Mouse (Mus musculus) right cerebral cortex, adult 2 months (tissue): Measurements from ENCODE around the gene Apol6.

Experiments used
- DNase-seq, 2 experiments: peaks; one replicate each; pipeline ENCODE4 v3.0.0; 2021 to 2022; ENCODE audit warnings: low spot score in 2 of 2

The Apol6 gene

GRCm38 (mm10) chr15:77070745-77071268 lies 26.3 kb downstream of the Apol6 start:
- no peak for DNase-seq

DNA sequence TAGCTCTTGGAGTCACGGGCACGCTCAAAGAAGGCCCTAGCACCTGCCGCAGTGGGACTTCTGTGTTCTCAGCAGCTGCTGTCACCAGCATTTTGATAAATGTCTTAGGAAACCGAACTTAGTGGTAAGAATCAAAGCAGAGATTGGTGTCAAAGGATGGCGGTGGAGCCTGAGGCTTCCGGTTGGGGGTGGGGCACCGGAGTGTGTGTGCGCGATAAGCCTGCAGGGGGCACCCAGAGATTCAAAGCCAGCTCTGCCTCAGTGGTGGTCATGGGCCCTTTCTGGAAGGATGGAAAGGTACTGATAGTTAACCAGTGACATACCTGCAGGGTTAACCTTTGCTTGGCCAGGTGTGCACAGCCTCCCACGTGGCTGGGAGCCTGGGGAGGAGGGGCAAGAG lies 27.0 kb downstream of the Apol6 start:
- no peak for DNase-seq

DNA sequence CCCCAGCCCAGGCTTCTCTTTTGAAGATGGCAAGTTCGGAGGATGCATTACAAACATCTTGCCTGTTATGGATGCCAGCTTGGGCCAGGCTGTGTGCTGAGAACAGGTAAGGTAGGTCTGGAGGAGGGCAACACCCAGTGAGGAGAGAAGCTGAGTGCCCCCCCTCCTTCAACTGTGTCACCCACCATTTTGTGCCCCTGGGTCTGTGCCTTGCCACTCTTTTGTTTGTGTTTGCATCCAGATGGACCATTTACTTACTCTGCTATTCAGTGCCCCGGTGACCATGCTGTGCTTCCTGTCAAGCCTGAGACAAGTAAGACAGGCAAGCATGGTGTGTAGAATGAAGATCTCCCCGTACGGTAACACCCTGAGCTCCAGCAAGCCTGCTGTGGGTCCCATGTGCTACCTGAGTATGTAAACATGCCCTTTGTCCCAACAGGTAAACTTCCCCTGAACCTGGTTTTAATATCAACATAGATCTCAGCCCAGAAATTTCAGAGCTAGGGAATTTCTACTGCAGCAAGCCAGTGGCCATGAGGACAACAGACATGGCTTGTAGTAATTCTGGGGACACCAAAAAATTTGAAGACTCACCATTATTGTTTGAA lies 28.1 kb downstream of the Apol6 start:
- no peak for DNase-seq

DNA sequence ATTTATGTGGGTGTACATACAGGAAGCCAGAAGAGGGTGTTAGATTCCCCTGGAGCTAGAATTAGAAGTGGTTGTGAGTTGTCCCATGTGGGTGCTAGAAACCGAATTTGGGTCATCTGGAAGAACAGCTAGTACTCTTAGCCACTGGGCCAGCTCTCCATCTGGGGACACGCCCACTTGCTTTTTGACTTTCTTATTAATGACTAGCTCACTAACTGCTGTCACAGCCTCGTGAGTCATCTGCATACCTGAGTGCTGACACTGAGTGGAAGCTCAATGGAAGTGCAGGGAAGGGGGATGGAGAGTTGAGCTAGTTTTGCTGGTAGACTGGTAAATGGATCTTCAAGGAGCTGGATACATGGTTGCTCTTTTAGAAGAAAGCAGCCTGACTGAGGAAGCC lies 32.0 kb downstream of the Apol6 start:
- DNase-seq: peak in 1 of 2 experiments; percentile 55

- DNase-seq: no peak
These were observed 33.4 kb downstream of the Apol6 start for GRCm38 (mm10) chr15:77077906-77078305.

DNA sequence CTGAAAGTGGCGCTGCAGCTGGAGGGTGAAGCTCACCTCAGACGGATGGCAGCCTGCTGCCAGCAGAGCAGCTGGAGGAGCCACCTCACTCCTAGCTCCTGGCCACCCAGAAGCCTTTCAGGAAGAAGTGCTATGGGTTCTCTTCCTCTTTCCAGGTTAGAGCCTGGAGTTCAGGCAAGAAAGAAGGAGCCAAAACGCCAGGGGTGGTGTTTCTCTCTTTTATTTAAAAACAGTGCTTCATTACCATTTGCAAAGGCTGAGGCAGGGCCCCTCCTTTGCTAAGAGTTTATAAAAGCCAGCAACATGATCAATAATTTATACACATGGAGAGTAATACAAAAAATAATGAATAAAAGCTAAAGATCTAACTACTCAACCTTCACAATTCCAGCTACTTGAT lies 34.3 kb downstream of the Apol6 start:
- no peak for DNase-seq

DNA sequence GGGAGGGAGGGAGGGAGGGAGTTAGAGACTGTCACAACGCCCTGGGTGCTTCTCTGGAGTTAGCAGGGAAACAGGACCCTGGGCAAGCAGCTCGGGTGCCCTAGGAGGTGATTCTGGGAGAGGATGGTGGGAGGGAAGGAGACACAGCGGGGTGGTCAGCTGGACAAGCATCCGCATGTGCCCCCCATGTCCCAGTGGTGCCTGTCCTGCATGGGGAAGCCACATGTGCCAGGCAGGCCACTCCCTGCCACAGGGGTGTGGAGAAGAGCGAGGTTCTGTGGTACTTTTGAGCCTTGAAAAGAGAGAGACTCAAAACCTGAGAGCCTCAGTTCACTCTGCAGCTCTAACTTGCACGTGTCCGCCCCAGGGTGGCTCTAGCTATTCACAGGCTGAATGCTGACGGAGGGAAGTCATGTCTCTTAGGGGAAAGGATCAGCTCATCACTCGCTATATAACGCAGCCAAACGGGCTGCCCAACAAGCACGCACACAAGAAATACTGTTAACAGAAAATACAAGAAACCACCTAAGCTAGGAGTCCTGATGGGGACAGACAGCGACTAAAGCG lies 34.8 kb downstream of the Apol6 start:
- DNase-seq: no peak

DNA sequence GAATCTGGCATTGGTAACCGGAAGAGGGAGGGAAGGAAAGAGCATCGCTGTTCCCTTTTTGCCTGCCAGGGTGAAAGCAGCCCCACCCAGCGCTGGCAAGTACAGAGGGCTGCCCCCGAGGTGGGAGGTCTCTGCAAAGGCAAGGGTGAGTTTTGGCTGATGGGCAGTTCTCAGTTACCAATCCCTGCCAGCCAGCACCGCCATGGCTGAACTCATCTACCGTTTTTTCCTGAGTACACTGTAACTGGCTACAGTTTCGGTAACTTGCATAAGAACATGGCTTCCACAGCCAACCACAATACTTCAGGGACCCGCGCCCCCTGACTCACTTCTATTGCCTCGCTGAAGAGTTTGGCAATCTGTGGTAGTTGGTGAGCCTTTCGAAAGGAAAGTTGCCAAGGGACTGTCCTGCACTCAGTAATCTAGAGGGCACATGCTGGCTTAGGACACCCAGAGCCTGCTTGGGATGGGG lies 35.4 kb downstream of the Apol6 start:
- DNase-seq: no peak

- DNase-seq: no peak
These were observed 36.2 kb downstream of the Apol6 start for GRCm38 (mm10) chr15:77080684-77081254.

DNA sequence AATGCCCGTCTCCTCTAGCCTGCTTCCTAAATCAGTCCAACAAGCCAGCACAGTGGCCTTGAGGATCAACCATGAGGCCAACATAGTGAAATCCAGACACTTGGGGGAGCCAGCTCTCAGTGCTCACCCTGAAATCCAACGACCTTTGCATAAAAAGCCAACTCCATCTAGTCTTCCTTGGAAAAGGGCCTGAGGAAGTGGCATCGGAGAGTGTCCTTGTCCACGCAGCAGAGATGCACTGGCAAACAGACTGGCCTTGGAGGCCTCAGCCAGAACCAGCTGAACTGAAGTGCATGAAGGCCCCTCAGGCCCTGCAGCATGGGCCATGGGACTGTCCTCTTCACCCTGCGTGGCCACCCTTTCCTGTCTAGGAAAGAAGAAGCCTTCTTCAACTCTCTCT lies 36.9 kb downstream of the Apol6 start:
- DNase-seq: no peak

DNA sequence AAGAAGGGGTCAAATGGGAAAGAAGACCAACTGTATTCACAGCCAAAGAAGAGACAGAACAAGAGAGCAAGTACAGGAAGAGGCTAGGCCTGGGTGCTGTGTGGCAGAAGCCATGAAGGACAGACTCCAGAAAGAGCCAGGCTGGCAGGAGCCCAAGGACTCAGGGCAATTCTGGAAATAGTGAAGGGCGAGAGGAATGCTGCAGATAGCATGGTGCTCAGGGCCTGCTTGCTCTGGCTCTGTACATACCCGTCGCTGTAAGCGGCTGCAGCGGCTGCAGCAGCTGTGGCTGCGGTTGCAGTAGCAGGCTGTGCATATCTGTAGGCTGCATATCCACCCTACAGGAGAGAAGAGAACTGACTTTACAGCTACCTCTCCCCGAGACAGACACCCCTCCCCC lies 41.3 kb downstream of the Apol6 start:
- no peak for DNase-seq

GRCm38 (mm10) chr15:77086488-77086887 lies 42.0 kb downstream of the Apol6 start:
- DNase-seq: no peak

DNA sequence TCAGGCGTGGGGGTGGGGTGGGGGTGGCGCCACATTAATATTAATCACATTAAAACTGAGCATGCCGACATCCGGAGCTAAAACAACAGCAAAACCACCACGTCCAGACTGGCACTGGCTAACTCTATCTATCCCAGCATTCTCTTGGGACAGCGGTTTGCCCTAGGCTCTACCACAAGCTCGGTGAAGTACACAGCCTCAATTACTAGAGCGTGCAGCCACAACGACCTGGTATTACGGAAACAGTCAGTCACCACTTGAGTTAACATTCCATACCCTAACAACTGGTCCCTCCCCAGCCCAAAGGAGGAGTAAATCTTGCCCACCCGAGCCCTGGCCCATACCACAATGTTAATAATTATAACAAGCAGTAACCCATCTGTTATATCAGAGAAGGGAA lies 44.7 kb downstream of the Apol6 start:
- DNase-seq: no peak

- no peak for DNase-seq
These were observed 46.0 kb downstream of the Apol6 start for GRCm38 (mm10) chr15:77090531-77090930.

- no peak for DNase-seq
These were observed 46.9 kb downstream of the Apol6 start for GRCm38 (mm10) chr15:77091394-77091793.

DNA sequence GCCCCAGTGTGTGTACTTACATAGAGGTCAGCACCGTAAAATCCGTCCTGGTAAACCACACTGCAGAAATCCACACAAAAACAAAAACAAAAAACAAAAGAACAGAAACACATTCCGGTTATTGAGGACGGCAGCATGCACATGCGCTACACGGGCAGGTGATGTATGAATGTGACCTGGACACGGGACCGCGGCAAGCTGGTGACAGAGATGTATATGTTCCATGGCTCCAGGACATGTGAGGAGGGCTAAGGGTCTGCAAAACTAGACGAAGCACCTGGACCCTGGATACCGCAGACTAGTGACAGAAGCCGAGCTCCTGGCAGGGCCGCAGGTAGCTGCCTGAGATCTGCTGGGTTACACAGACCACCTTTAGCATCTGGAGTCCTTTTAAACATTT lies 49.9 kb downstream of the Apol6 start:
- no peak for DNase-seq

DNA sequence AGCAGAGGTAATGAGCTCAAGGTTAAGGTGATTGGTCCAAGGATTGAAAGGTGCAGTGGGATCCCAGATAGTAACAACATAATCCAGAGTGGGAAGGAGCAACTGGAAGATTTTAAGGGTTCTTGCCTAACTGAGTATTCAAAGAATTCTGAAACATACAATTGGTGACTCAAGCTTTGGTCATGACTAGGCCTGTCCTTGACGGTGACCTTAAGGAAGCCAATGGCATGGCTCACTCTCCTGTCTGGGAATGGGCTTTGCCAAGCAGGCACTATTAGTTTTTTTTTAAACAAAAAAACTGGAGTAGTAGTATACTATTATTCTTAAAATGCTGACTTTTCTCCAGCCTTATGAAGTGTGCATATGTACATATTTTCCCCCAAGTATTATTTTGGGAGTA lies 50.7 kb downstream of the Apol6 start:
- no peak for DNase-seq

- no peak for DNase-seq
These were observed 52.8 kb downstream of the Apol6 start for GRCm38 (mm10) chr15:77097358-77097757.

GRCm38 (mm10) chr15:77099756-77100155 lies 55.2 kb downstream of the Apol6 start:
- DNase-seq: no peak

- no peak for DNase-seq
These were observed 58.2 kb downstream of the Apol6 start for GRCm38 (mm10) chr15:77102685-77103084.

- DNase-seq: peak; percentile 34 to 35
These were observed 60.0 kb downstream of the Apol6 start for GRCm38 (mm10) chr15:77104349-77105158.

DNA sequence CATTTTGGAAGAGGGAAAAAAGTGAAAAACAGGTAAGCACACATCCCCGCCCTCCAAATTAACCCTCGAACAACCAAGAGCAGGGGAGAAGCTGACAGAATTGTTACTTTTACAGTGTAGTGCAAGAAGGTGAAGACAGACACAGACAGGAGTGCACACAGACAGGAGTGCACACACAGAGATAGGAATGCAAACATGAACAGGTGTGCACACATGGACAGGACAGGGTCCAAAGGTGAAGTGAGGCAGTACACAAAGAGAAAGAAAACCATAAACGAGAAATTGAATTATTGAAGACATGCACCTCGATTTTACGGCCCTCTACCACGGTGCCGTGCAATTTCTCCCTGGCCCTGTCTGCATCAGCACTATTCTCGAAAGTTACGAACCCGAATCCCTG lies 60.7 kb downstream of the Apol6 start:
- no peak for DNase-seq
